Mouse (Mus musculus) thymus, adult 2 months (tissue): ENCODE measurements around the gene Acacb.

ENCODE experiments used
- CTCF ChIP-seq: fragments of 200-500 bp; IDR thresholded peaks from 2 replicates; pipeline ENCODE4 v1.5.1; 2012; ENCODE audit warnings: mild to moderate bottlenecking, control low read depth, low read length, moderate library complexity, borderline replicate concordance; ENCODE audit not compliant: control insufficient read depth, poor library complexity, insufficient read depth; ENCODE audit errors: extremely low read depth
- POLR2A ChIP-seq: fragments of 200-500 bp; IDR thresholded peaks from 2 replicates; pipeline ENCODE4 v1.6.1; 2012; ENCODE audit warnings: mild to moderate bottlenecking, low read length, control low read depth, moderate library complexity; ENCODE audit not compliant: control insufficient read depth, poor library complexity, insufficient read depth; ENCODE audit errors: extremely low read depth

GRCm38 (mm10) chr5:114100390-114101099 lies 45.8 kb upstream of the Acacb start:
- no peak for TF ChIP-seq CTCF
- no peak for TF ChIP-seq POLR2A
